Comparison of ENCODE assay signal across 27 mouse cellular contexts in the genomic region with DNA sequence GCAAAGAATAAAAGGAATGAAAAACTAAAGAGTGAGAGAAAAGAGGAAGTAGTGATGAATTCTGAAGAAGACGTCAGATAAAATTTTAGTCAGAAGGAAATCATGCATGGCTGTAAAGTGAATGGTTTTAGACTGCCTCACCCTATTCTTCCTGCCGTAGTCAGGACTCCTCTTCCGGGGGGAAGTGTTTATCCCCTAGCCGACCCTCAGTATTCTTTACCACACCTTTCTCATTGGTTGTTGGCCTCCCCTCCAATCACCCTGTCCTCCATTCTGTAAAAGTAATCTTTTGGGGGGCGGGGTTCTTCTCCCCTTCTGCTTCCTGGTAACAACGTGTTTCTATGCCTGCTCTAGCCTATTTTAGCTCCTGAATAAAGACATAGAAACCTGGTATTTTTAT. TPM values are rescaled to one million over a fixed set of nuclear protein-coding genes. Genes with fewer than 3 reads are reported as not detected.
DNase-seq lines count a peak whose midpoint lies in the region; ATAC-seq and TF ChIP-seq lines count a peak whose summit lies in the region.
"Had no signal": no experiment of that assay in that cellular context is flagged by ENCODE, and none has a peak within 500 bp of the region (broad histone marks: within the 10 kb centered on the region; RNA-seq: fewer than 3 reads in every experiment).

No protein-coding gene starts in this region.

- no peak overlapping the region for H3K27ac ChIP-seq in thymus, adult 2 months (ENCODE audit: control insufficient read depth, insufficient read depth, low read length)
- H3K27ac ChIP-seq in forebrain, postnatal 0 days (ENCODE audit: low read depth, low read length): no peak overlapping the region
- H3K27ac ChIP-seq: forebrain, embryonic 13.5 days; gastrocnemius, adult 2 months; hindbrain, embryonic 12.5 days; limb, embryonic 12.5 days; midbrain, embryonic 12.5 days had no signal

- DNase-seq in heart, adult 11 months: peak; percentile 53
- no peak for DNase-seq in heart, postnatal 14 days
- DNase-seq in thymus, postnatal 14 days: peak; percentile 42
- no peak for DNase-seq in thymus, adult 2 months
- no peak for DNase-seq in gastrocnemius, postnatal 4 days (ENCODE audit: low spot score in 2 of 2)
- DNase-seq in kidney, adult 9 months: no peak
- no peak for DNase-seq in forebrain, postnatal 0 days
- DNase-seq: adrenal gland, postnatal 14 days; cerebellum, adult 2 months; cerebellum, postnatal 36 days; gastrocnemius, adult 2 months; heart, postnatal 10 days; kidney, adult 2 months; kidney, postnatal 10 days; liver, postnatal 0 days; right cerebral cortex, postnatal 14 days; thymus, adult 18-20 months had no signal

- peak; percentile 52 for ATAC-seq in common myeloid progenitor, adult 5-6 weeks (replicated peaks; ENCODE audit: low read depth, poor library complexity, severe bottlenecking)
- ATAC-seq in forebrain, postnatal 0 days: no peak
- ATAC-seq: forebrain, embryonic 13.5 days; liver, postnatal 0 days; lung, postnatal 0 days had no signal

- H3K4me3 ChIP-seq in thymus, adult 2 months (ENCODE audit: control insufficient read depth, insufficient read depth, low read length): no peak overlapping the region
- no peak overlapping the region for H3K4me3 ChIP-seq in forebrain, postnatal 0 days (ENCODE audit: low read depth, low read length)
- H3K4me3 ChIP-seq: forebrain, embryonic 13.5 days; gastrocnemius, adult 2 months; heart, embryonic 12.5 days; hindbrain, embryonic 12.5 days; limb, embryonic 12.5 days; midbrain, embryonic 12.5 days had no signal

- no peak for TF ChIP-seq POLR2A in thymus, adult 2 months (IDR thresholded peaks at IDR 0.05; ENCODE audit: control insufficient read depth, extremely low read depth, insufficient read depth, low read length, poor library complexity)

- no peak overlapping the region for H3K4me2 ChIP-seq in forebrain, postnatal 0 days (ENCODE audit: low read depth)
- H3K4me2 ChIP-seq: forebrain, embryonic 13.5 days; heart, embryonic 12.5 days; hindbrain, embryonic 12.5 days; limb, embryonic 12.5 days; liver, embryonic 11.5 days; midbrain, embryonic 12.5 days had no signal

- intact Hi-C loops in heart, postnatal 14 days (cut with DNase I): no loop called here

- 19% methylated on average over 6 of the region's 6 CpGs for WGBS in thymus, adult 2 months
- 75% methylated on average over 6 of the region's 6 CpGs for WGBS in forebrain, postnatal 0 days

- TF ChIP-seq CTCF in thymus, adult 2 months (IDR thresholded peaks at IDR 0.05; ENCODE audit: borderline replicate concordance, control insufficient read depth, extremely low read depth, insufficient read depth, low read length, poor library complexity): no peak
- TF ChIP-seq CTCF in forebrain, postnatal 0 days (IDR thresholded peaks at IDR 0.05; ENCODE audit: low read depth): no peak

- H3K9me3 ChIP-seq in forebrain, postnatal 0 days (ENCODE audit: low read length): no peaks in the 10 kb centered on the region
- H3K9me3 ChIP-seq: forebrain, embryonic 13.5 days; heart, embryonic 12.5 days; hindbrain, embryonic 12.5 days; limb, embryonic 12.5 days; midbrain, embryonic 12.5 days had no signal

- no peak overlapping the region for H3K9ac ChIP-seq in forebrain, postnatal 0 days
- H3K9ac ChIP-seq: forebrain, embryonic 13.5 days; heart, embryonic 12.5 days; hindbrain, embryonic 12.5 days; limb, embryonic 12.5 days; liver, postnatal 0 days; midbrain, embryonic 12.5 days had no signal

- H3K36me3 ChIP-seq in thymus, adult 2 months (ENCODE audit: control insufficient read depth, insufficient read depth, low read length): peaks cover 6% of the 10 kb centered on the region; the same call in 1 of the 2 replicates
- no peaks in the 10 kb centered on the region for H3K36me3 ChIP-seq in forebrain, postnatal 0 days (ENCODE audit: insufficient read depth)
- H3K36me3 ChIP-seq: heart, embryonic 12.5 days; hindbrain, embryonic 12.5 days; limb, embryonic 12.5 days; midbrain, embryonic 12.5 days had no signal

- H3K27me3 ChIP-seq in thymus, adult 2 months (ENCODE audit: control insufficient read depth, insufficient read depth, low read length): no peaks in the 10 kb centered on the region
- no peaks in the 10 kb centered on the region for H3K27me3 ChIP-seq in forebrain, postnatal 0 days (ENCODE audit: insufficient read depth, low read length)
- H3K27me3 ChIP-seq: forebrain, embryonic 13.5 days; heart, embryonic 12.5 days; hindbrain, embryonic 12.5 days; limb, embryonic 12.5 days; midbrain, embryonic 12.5 days had no signal

- H3K4me1 ChIP-seq in thymus, adult 2 months (replicated peaks; ENCODE audit: control insufficient read depth, insufficient read depth, low read length): peaks cover 13% of the 10 kb centered on the region
- no peaks in the 10 kb centered on the region for H3K4me1 ChIP-seq in forebrain, postnatal 0 days (ENCODE audit: insufficient read depth)
- H3K4me1 ChIP-seq: forebrain, embryonic 13.5 days; heart, embryonic 12.5 days; hindbrain, embryonic 12.5 days; limb, embryonic 12.5 days; midbrain, embryonic 12.5 days had no signal

RNA-seq across cellular contexts. Expression of a gene that starts 37.8 kb away (rescaled TPM):
- total RNA-seq in heart, postnatal 14 days (2021): 1 to 10 TPM in 1 of 2 experiments, under 1 TPM in 1; 0.79 to 3.5 TPM
- polyA plus RNA-seq in thymus, adult 2 months (2012; rRNA removed): 46.6 and 52.0 TPM in 2 replicates
- total RNA-seq in common myeloid progenitor, adult 5-6 weeks (2017): 0.10 and 0.87 TPM in 2 replicates
- under 1 TPM; 0.21 to 0.39 TPM for total RNA-seq in gastrocnemius, postnatal 4 days (2021)
- total RNA-seq in forebrain, postnatal 0 days (2014; rRNA removed): not detected in 2 replicates
- polyA plus RNA-seq in forebrain, postnatal 0 days (2015; fragmentation: Nextera tagmentation; extraction: Ambion mirVana): 0.14 and 0.34 TPM in 2 replicates
- total RNA-seq: gastrocnemius, adult 2 months had no signal
- polyA plus RNA-seq: cerebellum, adult 2 months; forebrain, embryonic 13.5 days; heart, embryonic 12.5 days; limb, embryonic 12.5 days; liver, embryonic 11.5 days; midbrain, embryonic 12.5 days had no signal

RNA-seq across cellular contexts. Expression of a gene that starts 59.6 kb away (rescaled TPM):
- total RNA-seq in heart, postnatal 14 days (2021): under 1 TPM; 0.17 to 0.32 TPM
- 9.5 and 11.6 TPM in 2 replicates for polyA plus RNA-seq in thymus, adult 2 months (2012; rRNA removed)
- total RNA-seq in common myeloid progenitor, adult 5-6 weeks (2017): 1.8 and 2.6 TPM in 2 replicates
- total RNA-seq in gastrocnemius, postnatal 4 days (2021): under 1 TPM; 0.16 to 0.20 TPM
- total RNA-seq in forebrain, postnatal 0 days (2014; rRNA removed): 0.08 TPM in 1 of 2 replicates, not detected in the other
- not detected in 2 replicates for polyA plus RNA-seq in forebrain, postnatal 0 days (2015; fragmentation: Nextera tagmentation; extraction: Ambion mirVana)
- total RNA-seq: gastrocnemius, adult 2 months had no signal
- polyA plus RNA-seq: embryonic facial prominence, embryonic 14.5 days; forebrain, embryonic 13.5 days; heart, embryonic 12.5 days; limb, embryonic 12.5 days; lung, postnatal 0 days; stomach, embryonic 16.5 days had no signal

Comparison
In these comparisons a context has a peak if more than half of its experiments do, and no peak if none do; other contexts are left out.
1. DNase-seq: peak in heart, adult 11 months (single experiment) and thymus, postnatal 14 days (single experiment); none in heart, postnatal 14 days (0 of 2), thymus, adult 2 months (single experiment), gastrocnemius, postnatal 4 days (0 of 2), kidney, adult 9 months (single experiment) and forebrain, postnatal 0 days (single experiment).